Mouse (Mus musculus): ENCODE data around the gene Copz1. TPM values are rescaled to one million over a fixed set of nuclear protein-coding genes. Genes with fewer than 3 reads are reported as not detected.
"Not testable (repeated sequence)": the region's sequence is repeated elsewhere in the genome, so short reads cannot be mapped to it uniquely, and the experiment has no call there.

The Copz1 gene
- 100 to 1,000 TPM in 1 of 2 experiments, 10 to 100 TPM in 1; 97.0 to 100 TPM for total RNA-seq (2021)
- long read RNA-seq, transcript Copz1-201 (9 exons, 1,676 nt), result major isoform, 95 of 115 reads
- long read RNA-seq, transcript Copz1-204 (8 exons, 2,438 nt), result minor isoform, 5 of 115 reads
- long read RNA-seq, partial matches to known transcripts, result 9 of 115 reads
- long read RNA-seq, other reads (novel, unspliced or antisense), result 6 of 115 reads

DNA sequence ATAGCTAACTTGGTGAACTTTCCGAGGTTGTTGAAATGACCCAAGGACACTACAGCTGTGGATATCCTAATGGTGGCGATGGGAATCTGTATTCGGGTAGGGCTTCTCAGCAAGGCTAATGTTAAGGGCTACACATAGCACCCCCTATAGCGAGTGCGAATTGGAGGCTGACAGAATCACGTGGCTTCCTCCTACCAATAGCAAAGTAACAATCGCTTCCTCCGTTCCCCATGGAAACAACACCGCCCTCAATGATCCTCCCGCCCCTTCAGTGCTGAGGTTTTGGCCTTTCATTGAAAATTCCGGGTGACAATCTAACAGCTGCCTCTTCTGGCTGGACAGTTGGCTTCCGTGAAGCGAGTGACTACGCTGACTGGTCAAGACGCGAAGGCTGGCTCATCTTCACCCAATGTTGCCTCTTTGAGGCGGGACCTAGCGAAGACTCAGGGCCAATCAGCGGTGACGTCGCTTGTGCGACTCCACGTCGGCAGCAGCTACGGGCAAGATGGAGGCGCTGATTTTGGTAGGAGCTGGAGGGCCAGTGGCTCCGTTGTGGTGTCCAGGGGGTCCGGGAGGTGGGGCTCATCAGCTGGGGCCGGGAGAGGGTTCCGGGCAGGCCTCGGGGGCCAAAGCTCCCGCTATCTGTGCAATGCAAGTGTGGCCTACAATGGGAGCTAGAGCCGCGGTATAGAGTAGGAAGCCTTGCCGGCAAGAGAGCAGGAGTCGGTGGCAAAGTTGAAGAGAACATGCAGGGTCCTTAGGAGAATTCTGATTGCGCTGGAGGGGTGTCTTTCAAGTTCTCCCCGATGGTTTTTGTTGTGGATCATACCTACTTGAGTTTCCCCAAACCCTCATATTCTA is at the start of gene Copz1:
Copz1 (plus strand) TSS at position 296 of the 861 bp plus-strand sequence.
- DNase-seq (ENCODE audit: low spot score in 2 of 2), result peak; percentile 98 to 99

DNA sequence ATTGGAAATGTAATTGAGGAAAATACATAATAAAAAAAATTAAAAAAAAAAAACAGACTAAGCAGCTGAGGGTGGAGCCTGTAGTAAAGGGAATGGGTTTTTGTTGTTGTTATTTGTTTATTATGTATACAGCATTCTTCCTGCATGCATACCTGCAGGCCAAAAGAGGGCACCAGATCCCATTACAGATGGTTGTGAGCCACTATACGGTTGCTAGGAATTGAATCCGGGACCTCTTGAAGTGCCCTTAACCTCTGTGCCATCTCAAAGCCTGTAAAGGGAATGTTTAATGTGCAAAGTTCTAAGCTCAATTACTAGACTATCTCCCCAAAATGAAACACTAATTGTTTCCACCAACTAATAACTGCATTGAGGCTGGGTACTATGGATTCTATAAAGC is 48.4 kb upstream of the Copz1 start:
- no peak for DNase-seq (ENCODE audit: low spot score in 2 of 2)

DNA sequence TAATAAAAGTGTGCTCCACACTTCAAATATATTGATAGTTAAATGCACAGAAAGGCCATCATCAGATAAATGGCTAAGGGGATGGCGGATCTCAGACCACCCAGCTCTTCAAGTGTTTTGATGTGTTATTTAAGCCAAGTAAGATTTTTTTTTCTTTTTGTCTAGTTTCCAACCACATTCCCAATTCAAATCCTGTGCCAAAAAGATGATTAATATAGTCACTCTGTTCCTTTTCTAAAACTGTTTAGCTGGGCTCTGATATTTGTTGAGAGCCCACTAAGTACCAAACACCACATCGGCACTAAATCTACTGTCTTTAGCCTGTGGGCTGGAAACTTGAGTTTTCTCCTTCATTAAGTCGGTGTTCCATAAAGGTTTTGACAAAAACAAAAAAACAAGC is 45.5 kb upstream of the Copz1 start:
- no peak for DNase-seq (ENCODE audit: low spot score in 2 of 2)

DNA sequence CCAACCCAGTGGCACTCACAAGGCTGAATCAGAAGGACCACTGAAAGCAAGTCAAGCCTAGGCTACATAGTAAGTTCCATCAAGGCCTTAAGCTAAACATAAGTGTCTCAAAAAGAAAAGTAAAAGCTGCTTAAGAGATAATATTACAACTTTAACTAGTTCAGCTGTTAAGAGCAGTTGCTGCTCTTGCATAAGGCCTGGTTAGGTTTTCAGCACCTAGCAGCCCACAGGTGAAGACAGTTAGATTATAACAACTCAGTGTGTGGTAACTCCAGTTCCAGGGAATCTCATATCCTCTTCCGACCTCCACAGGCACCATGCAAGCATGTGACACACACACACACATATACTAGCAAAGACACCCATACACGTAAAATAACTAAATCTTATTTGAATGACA is 44.9 kb upstream of the Copz1 start:
- DNase-seq (ENCODE audit: low spot score in 2 of 2), result no peak

DNA sequence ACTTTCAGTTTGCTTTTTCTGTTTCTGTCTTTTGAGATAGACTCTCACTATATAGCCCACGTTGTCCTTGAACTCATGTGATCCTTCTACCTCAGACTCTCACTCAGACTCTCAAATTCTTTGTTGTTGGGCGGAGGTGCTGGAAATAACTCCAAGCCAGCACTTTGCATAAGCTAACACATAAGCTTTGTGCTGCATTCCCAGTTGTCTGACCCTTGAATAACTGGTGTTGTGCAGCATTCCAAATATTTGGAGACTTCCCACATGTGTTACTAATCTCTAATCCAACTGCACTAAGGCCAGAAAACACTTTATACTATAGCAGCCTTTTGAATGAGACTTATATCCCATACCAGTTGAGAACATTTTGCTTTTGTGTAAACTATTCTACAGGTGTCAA is 43.6 kb upstream of the Copz1 start:
- no peak for DNase-seq (ENCODE audit: low spot score in 2 of 2)

DNA sequence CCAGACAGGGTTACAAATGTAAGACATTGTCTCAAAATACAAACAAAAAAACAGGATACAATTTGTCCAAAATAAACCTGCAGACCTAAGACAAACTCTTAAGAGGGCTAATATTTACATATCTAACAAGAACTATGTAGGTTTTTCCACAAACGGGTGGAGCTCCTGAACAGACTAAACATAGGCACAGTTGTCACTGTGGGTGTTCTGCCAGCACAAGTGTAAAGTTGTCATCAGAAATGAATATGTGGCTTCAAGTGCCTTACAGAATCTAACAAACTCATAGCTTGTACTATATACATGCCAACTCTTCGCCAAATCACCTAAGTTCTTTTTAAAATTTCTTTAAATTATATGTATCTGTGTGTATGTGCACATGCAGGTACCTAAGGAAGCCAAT is 39.4 kb upstream of the Copz1 start:
- DNase-seq (ENCODE audit: low spot score in 2 of 2), result no peak

DNA sequence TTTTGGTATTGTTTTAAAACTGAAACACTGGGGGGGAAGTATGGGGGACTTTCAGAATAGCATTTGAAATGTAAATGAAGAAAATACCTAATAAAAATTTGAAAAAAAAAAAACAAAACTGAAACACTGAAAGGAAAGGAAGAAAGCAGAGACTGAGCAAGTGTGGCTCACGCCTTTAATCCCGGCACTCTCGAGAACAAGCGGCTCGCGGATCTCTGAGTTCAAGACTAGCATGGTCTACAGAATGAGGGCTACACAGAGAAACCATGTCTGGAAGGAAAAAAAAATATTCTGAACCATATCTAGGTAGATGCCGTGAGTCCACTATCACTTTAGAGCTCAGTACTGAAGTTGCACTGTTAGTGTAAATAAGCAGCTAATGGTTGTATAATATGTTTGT is 35.2 kb upstream of the Copz1 start:
- no peak for DNase-seq (ENCODE audit: low spot score in 2 of 2)

DNA sequence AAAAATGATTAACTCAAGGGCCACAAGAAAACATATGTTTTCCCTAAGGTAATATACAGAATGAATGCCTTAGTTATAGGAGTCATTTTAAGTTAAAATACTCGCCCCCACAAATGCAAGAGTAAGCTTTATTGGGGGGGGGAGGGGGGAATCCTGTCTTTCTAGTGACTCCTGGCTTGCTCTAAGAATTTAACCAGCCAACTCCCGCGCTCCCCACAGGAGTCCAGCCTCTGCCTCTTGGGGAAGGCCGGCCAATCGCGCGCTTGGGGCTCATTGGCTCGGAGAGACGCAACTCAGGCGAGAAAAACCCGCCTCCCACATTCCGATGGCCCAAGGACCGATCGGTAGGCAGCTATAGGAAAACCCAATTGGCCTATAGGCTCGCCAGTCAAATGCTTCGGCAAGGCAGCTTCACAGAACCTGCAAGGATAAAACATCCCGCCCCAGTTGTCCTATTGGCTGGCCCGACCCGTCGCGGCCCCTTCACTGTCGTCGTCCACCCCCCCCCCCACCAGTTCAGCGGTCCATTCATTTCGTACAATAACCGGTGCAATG is 33.3 kb upstream of the Copz1 start:
- peak; percentile 92 to 97 for DNase-seq (ENCODE audit: low spot score in 2 of 2)

DNA sequence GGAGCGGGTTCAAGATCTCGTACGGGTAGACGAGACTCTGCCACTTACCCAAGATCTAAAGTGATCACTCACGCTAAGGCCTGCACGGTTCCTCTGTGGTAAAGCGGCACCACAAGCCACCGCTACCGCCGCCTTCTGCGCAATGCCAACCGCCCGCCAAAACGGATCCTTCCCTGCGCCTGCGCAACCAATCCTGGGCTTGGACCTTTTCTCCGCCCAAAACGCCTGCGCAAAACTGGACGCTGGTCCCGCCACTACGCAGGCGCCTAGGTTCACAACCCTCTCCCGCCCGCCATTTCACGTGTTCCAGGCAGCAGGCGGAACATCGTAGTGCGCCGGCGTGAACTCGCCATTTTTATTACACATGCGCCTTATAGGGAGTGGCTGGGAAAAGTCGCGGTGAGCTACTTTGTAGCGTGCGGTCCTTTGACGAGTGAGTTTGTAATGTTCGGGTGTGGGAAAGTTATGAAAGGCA is 32.8 kb upstream of the Copz1 start, which contains the start of gene Cbx5:
Cbx5 (minus strand) TSS at position 132 of the 475 bp plus-strand sequence.
- DNase-seq (ENCODE audit: low spot score in 2 of 2), result peak; percentile 98 to 99

DNA sequence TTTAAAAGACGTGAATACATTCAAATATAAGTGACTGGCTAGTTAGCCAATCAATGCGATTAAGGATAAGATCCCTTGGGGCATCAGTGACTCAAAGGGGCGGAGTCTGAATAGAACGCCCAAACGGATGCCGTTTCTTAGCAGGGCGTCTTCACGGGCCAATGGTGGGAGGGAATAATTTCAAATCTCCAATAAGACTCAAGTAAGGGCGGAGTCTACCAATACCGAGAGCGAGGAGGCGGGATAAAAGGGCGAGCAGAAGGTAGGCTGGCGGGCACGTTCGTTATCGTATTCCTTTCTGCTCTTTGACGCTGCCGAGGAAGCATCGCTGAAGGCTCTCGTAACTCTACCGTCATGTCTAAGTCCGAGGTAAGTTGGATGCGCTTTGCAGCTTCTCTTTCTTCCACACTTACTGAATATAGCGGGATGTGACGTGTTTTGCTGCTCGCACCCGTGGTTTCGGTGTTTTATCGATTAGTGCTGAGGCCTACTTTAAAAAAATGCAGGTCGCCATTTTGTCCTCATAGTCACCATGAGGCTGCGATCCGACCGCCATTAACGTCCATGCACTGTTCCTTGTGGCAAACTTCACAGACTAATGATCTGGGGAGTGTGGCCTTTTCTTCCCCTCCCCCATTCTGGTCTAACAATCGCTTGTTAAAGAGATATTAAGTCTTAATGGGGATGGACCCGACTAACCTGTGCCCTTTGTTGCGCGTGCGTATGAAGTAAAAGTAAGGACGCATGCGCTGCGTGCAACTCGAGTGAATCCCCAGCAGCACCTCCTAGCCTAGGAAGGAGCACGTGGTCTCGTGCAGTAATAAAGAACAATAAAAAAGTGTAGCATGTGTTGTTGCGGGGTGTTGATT is 32.1 kb upstream of the Copz1 start, which contains the start of gene Hnrnpa1:
Hnrnpa1 (plus strand) TSS at position 273 of the 869 bp plus-strand sequence.
- DNase-seq (ENCODE audit: low spot score in 2 of 2), result peak; percentile 93 to 98

DNA sequence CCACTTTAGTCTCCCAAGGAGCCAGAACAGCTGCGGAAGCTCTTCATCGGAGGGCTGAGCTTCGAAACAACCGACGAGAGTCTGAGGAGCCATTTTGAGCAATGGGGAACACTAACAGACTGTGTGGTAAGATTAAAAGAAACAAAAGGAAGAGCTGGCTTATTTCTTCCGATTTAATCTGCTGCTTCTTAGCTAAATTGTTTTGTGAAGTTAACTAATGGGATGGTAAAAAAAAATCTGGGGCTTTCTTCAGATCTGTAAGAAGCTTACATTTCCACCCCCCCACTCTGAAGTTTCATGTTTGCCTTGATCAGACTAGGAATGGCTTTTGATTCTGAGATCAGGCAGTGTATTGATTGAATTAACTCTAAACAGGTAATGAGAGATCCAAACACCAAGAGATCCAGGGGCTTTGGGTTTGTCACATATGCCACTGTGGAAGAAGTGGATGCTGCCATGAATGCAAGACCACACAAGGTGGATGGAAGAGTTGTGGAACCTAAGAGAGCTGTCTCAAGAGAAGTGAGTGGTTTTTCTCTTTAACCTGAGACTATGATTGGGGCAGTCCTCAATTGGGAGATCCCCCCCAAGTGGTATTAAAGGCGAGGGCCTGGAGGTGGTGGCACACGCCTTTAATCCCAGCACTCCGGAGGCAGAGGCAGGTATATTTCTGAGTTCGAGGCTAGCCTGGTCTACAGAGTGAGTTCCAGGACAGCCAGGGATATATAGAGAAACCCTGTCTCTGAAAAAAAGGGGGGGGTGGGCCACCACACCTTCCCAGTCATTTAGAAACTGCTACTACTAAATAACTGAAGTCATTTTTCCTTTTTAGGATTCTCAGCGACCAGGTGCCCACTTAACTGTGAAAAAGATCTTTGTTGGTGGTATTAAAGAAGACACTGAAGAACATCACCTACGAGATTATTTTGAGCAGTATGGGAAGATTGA is 31.2 kb upstream of the Copz1 start:
- not testable (repeated sequence) for DNase-seq (ENCODE audit: low spot score in 2 of 2)

DNA sequence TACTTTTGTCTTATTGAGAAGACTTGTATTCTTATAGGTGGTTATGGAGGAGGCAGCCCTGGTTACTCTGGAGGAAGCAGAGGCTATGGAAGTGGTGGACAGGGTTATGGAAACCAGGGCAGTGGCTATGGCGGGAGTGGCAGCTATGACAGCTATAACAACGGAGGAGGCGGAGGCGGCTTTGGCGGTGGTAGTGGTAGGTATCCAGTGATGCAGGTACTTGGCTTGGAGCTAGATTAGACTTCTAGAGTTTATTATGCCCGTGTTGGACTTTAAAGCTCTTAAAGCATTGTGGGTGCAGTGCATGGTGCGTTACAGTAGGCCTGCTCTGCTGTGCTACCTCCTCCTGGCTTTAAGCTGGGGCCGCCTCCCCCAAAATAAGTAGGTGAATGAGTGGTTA is 29.6 kb upstream of the Copz1 start:
- no peak for DNase-seq (ENCODE audit: low spot score in 2 of 2)

DNA sequence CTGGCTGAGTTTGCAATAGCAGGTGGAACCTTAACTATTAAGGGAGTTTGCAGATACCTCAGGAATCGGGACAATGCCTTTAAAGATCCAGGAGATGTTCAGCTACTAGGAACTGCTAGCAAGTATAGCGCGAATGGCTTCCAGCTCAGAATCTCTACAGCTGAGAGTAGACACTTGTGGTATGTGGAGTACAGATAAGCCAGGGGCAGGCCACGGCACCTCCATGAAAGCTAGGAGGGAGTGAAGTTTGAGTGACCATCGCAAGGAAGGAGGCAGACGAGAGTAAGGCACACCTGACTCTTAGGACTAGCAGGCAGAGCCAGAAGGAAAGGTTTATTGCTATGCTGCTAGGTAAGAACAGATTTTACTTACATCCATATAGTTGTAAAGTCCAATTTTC is 26.9 kb upstream of the Copz1 start:
- no peak for DNase-seq (ENCODE audit: low spot score in 2 of 2)

DNA sequence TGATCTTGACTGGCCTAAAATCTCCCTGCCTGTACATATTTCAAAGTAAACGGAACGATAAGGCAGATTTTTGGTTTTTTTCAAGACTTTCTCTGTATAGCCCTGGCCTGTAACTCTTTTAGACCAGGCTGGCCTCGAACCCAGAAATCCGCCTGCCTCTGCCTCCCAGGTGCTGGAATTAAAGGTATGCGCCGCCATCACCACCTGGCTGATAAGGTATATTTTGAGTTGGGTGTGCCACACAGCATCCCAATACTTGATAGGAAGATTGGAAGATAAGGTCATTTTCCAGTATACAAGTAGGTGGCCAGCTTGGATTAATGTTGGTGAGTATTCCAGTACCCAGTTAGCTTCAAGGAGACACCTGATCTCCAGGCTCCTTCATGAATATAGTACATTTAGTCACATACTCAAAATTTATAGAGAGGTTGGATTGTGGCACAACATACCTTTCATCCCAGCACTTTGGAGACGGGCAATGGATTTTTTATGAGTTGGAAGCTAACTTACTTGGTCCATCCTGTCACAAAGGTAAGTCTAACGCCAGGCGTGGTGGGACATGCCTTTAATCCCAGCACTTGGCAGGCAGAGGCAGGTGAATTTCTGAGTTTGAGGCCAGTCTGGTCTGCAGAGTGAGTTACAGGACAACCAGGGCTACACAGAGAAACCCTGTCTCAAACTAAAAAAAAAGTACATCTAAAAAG is 25.3 kb upstream of the Copz1 start:
- no peak for DNase-seq (ENCODE audit: low spot score in 2 of 2)

DNA sequence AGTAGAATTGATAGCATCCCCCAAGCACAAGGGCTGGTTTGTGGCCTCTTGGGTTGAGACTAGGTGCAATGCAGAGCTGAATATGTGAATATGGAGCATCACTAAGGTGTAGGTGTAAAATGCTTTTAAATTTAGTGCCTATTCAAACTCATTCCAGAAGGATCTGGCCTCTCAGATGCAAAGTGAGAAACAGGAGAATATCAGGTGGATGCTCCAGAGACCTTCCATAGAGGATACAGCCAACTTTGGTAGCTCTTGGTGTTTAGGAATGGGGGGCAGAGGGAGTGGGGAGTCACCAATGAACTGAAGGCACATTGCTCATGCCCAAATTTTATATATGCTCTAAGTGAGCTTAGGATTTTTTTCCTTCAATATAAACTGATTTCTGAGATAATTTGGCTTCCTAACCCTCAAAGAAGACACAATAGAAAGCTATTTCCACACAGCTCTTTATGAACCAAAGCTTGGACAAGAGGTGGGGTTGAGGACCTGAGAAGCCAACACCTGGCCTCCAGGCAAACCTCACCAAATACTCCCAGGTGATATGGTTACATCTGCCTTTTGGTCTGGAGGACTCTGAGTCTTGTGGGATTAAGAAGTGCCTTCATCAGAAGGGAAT is 24.6 kb upstream of the Copz1 start:
- DNase-seq (ENCODE audit: low spot score in 2 of 2), result no peak

DNA sequence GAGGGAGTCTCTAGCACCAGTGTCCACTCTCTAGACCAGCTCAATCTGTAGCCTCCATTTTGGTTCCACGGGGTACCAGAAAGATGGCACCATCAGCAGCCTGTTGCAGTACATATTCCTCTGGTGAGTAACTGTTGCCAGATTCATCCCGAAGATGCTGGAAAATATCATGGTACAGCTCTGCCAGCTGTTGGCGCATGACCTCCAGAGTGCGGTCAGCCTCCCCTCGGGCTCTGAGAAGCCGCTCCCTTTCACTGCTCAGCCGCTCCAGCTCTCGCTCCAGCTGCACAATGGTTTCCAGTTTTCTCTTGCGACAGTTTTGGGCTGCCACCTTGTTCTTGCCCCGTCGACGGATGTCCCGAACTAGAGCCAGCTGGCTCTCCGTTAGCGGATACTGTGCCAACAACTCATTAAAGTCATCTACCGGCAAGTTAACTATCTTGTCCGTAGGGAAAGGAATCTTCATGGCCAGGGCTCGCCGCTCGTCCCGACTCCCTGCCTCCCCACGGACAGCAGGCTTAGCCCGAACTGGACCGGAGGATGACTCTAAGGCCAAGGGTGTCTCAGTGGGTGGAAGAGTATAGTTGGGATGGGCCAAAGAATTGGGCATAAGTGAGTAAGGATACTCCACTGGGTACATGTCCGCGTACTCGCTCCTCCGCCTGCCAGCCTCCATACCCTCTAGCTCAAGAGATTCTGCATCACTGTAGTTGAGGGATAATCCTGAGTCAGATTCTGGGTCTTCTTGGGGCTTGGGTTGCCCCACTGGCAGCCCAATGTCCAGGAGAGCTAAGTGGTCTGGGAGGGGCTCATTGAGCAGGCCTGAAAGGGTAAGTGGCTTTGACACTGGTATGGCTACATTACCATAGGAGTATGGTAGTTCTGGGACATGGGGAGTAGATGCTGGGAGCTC is 23.9 kb upstream of the Copz1 start:
- peak in 1 of 2 experiments; percentile 13 for DNase-seq (ENCODE audit: low spot score in 2 of 2)

DNA sequence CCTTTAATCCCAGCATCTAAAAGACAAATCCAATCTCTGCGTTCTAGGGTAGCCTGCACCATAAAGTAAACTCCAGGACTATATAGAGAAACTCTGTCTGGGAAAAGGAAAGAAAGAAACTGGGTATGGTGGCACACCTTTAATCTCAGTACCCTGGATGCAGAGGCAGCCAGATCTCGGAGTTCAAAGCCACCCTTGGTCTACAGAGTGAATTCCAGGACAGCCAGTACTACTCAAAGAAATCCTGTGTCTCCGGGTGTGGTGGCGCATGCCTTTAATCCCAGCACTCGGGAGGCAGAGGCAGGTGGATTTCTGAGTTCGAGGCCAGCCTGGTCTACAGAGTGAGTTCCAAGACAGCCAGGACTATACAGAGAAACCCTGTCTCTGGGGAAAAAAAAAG is 23.0 kb upstream of the Copz1 start:
- not testable (repeated sequence) for DNase-seq (ENCODE audit: low spot score in 2 of 2)
